Mouse (Mus musculus) bone marrow, adult 2 months (tissue): Measurements from ENCODE around the gene Ecd.

ENCODE experiments used
- CTCF ChIP-seq: fragments of 200-500 bp; IDR thresholded peaks from 2 replicates; pipeline ENCODE4 v1.5.1; 2011; ENCODE audit warnings: low read length, control low read depth; ENCODE audit not compliant: control insufficient read depth, insufficient read depth
- POLR2A ChIP-seq: fragments of 200-500 bp; IDR thresholded peaks from 2 replicates; pipeline ENCODE4 v1.6.1; 2011; ENCODE audit warnings: low read depth, mild to moderate bottlenecking, control low read depth, low read length, borderline replicate concordance; ENCODE audit not compliant: control insufficient read depth

- TF ChIP-seq POLR2A (no peak), CTCF (no peak)
Measured at GRCm38 (mm10) chr14:20379753-20380430, 32.0 kb upstream of the Ecd start.
